Mouse (Mus musculus) c-Kit-positive CD71-negative TER-119-negative erythroid progenitor cells, embryonic 14.5 days (primary cell): ENCODE measurements at regions not wholly inside any gene's neighbourhood (a gene's known extent, or its start where the extent isn't known, plus 50 kb on each side); places are given as distances from the start of the nearest gene placed in this dataset.
A peak's percentile ranks its signal among the peaks of the same experiment; 100 is the strongest.

Source experiments
- DNase-seq: peaks from one replicate; pipeline ENCODE4 v3.0.0-alpha.2; 2013; ENCODE audit warnings: low read depth

DNA sequence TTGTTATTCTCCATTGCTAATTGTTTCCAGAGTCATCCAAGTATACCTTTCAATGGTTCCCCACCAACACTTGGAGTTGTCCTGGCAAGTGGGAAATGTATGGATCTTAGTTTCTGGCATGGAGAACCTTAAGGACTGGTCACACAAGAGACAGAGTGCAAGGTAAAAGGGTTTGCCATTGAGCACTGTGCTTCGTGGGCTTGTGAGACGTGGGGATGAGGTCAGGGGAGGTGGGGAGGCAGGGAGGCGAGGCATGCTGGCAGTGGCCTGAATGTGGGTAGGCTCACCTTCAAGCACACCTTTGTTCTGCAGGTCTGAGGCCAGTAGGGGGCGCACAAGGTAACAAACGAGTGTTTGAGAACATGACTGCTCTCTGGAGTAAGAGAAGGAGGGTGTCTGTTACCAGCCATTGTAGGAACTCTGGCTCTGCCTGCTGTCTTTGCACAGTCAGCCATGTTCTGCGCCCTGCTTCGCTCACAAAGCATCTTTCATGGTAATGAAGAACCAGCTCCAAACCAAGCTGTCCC lies 612.0 kb downstream of the Bcl11a start:
- peak; percentile 13 for DNase-seq

- DNase-seq: no peak
Observed at GRCm38 (mm10) chr11:24693926-24694325, 616.1 kb downstream of the Bcl11a start.

DNA sequence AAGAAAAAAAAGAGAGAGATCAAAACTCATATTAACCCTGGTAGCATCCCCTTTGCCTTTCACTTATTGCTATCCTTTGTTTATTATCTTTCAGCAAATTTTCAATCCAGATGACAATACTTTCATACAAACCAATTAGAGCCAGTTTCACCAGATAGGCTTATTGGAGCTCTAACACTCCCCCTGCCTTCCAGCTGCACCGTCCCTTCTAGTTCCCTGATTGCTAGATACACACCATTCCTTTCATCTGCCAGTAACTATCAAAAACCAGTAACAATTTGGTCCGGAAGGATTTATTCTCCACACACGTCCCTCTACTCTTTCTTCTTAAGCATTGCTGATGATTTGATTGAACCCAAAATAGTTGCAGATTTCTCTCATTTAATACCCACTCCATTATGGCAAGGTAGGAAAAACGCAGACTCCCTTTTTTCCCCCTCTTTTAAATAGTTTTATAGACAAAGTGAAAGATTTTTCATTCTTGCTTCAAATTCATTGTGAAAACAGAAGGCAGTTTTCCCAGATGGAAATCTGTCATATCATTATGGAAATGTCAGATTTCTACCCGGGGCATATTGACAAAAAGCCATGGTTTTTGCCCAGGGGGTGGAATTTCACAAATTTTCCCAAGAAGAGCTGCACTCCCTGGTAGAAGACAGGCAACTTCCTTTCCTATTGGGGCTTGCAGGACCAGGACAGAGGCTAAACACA lies 617.3 kb downstream of the Bcl11a start:
- no peak for DNase-seq

DNA sequence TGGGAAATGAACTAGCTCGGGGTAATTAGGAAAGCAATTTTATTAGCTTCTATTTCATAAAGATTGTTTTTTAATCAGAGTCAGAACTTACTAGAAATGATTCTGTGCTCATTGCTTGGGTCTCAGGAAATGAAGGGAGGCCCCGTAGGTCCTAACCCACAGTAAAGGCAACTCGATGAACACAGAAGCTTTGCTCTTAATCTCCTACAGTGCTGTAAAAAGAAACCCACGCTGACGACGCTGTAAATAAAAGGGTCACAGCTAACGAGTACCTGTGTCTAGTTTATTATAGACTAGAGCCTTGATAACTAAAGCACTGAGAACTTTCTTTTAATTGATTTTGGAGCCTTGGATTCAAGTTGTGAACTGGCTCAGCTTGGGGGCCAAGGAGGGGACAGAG lies 618.7 kb downstream of the Bcl11a start:
- DNase-seq: no peak

DNA sequence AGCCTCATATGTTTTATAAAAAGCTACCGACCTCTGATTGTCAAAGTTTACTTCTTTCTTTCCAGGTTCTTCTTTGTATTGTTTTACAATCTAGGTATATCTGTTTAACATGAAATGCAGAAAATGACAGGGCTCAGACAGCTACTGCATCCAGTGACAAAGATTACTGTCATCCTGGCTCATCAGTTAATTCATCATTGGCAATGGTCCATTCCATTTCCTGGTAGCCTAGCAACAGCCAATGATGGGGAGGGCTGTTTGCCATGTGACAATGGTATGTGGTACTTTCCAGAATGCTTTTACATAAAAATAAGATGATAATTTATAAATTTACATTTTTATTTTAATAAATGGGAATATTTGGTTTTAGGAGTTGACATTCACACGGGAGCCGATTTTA lies 630.9 kb downstream of the Bcl11a start:
- DNase-seq: no peak

- no peak for DNase-seq
Observed at GRCm38 (mm10) chr11:24716539-24717287, 638.9 kb downstream of the Bcl11a start.

- DNase-seq: no peak
Observed at GRCm38 (mm10) chr11:24724259-24724937, 646.5 kb downstream of the Bcl11a start.

GRCm38 (mm10) chr11:24726331-24726730 lies 648.5 kb downstream of the Bcl11a start:
- DNase-seq: no peak

DNA sequence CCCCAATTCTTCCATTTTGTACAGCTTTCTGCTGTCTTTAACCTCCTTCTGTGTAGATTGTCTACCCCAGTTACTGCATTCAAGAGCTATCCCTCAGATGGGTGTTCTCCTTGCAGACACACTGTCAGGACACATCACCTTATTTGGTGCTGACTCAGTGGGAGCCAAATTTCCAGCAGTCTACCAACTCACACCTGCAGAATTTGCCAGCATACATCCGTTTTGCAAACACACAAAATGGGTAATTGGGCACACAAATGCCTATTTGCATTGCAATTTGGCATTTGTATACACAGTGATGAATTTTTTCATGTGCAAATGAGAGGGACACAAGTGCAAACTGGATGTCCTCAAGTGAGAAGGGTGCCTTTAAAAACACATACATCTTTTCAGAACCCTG lies 649.5 kb downstream of the Bcl11a start:
- no peak for DNase-seq

GRCm38 (mm10) chr11:24731431-24731830 lies 653.6 kb downstream of the Bcl11a start:
- DNase-seq: no peak

DNA sequence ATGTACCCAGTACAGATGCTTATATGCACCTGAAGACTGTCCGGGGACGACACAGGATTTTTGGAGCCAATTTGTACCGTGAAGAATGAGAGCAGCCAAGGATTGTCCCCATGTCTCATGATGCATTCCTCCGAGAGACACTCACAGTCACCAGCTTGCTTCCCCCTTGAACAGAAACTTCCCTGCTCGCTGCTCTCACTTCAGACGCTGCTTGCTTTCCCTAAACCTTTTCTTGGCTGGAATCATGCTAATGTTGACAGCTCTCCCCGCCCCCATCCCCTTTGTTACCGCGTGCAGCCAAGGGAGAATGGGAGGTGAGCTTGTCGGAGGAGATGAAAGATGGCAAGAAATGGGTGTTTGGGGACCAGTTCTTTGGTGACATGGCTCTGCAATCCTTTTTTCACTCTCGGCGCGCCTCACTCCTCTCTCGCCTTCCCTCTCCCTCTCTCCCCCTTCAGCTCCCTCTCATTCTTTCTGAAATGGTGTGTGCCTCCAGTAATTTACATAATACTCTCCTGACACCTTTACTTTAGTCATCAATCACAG lies 661.9 kb downstream of the Bcl11a start:
- DNase-seq: no peak

DNA sequence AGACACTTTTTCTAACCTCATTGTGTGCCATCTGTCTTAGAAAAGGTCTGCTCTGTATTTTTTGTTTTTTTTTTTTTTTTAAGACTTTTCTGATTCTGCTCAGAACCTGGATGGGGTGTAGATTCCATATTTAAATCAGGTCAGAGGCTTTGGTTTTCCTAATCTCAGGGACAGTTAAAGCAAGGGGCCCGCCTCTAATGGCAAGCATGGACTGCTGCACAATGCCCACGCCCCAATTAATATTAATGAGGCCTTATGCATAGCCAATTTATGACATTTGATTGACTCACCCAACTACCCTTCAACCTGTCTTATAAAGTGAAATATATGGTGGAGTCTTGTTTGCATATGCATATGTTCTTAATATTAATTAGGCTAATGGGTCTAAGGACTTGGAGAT lies 662.6 kb downstream of the Bcl11a start:
- DNase-seq: no peak

DNA sequence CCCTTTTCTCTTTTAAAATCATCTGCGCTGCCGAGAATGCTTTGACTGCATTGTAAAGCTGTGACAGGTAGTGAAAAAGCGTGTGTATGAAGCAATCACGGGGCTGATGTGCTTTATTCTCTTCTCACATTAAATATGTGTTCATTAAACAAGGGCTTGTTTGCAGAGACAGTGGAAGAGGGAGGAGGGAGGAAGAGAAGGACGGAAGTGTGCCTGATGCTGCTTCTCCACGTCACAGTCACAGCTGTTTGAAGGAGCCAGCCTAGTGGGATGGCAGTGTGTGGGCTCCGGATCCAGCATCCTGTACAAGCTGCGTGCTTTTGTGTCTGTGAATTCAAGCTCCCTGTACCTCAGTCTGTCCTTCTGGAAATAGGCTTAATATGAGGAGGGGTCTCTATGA lies 664.7 kb downstream of the Bcl11a start:
- no peak for DNase-seq

DNA sequence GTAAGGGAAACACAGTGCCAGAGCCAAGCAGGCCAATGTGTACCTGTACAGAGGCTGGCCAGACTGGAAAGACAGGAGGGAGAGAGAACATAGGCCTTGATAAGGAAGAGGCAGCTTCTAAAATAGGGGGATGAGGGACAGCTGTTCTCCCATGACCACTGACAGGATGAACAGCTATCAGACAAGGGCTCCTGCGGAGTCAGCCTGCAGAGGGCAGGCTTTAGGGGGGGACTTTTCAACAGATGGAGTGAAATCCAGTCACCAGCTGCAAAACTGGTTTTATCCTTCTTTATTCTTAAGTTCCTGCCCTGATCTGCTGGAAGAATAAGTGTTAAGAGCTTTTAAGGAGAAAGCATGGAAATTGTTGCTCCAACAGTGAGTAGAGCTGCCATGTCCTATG lies 665.6 kb downstream of the Bcl11a start:
- no peak for DNase-seq

- no peak for DNase-seq
Observed at GRCm38 (mm10) chr11:24745841-24746240, 668.0 kb downstream of the Bcl11a start.

GRCm38 (mm10) chr11:24750144-24750779 lies 672.4 kb downstream of the Bcl11a start:
- no peak for DNase-seq

DNA sequence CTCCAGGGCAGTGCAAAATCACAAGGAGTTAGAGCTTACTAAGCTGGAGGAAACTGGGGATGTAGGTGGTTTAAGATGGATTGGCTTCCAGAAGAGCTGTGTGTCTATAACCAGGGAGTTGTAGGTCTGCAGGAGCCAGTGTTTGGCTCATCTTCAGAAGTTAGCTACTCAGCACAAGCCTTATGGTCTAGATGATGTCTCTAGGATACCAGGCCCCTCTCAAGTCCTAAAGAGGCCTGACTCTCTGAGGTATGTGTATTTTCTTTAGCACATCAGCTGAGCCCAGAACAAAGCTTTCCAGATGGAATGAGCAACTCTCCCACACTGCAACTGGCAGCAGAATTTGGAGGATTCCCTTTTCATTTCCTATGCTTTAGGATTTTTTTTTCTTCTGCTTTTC lies 680.3 kb downstream of the Bcl11a start:
- no peak for DNase-seq

DNA sequence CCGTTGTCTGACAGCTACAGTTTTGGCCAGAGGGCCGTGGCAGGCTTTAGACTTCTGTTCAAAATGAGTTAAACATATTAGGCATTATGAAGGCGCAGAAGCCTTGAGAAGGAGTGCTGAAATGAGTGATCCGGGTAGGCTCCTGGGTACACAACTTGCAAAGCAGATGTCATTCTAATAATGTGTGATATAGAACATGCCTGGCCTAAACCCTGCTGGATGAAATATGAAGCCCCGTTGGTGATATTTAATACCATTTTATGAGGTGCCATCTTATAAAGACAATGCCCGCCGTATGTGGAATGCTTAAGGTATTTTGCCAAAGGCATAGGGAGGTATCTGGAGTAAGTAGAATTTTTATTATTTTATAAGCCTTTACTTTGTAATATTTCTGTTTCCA lies 705.6 kb downstream of the Bcl11a start:
- no peak for DNase-seq

GRCm38 (mm10) chr11:24789120-24789519 lies 711.3 kb downstream of the Bcl11a start:
- no peak for DNase-seq

DNA sequence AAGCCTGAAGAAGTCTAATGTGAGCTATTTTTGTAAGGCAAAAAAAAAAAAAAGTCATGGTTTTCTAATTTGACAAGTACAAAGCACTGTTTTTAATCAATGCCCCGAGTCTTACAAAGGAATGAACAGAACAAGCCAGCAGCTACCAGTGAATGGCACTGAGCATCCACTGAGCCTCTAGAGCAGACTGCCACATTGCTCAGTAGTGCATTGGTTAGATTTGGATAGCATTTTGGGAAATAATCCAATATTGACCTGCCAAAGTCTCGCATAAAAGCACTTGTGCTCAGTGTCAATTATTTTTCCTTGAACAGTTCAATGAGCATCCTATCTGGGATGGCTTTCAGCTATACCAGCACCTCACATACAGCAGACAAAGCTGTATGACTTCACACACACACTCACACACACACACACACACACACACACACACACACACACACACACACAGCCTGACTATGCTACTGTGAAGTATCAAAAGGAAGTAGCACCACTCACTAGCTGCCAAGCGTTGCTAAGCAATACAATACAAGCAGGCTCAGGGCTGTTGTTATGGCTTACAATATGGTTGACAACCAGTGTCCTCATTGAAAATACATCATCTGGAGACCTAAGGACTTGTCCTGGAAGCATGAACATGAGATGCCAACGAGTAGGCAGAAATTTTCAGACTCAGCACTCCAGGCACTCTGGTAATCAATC lies 717.8 kb downstream of the Bcl11a start:
- no peak for DNase-seq

DNA sequence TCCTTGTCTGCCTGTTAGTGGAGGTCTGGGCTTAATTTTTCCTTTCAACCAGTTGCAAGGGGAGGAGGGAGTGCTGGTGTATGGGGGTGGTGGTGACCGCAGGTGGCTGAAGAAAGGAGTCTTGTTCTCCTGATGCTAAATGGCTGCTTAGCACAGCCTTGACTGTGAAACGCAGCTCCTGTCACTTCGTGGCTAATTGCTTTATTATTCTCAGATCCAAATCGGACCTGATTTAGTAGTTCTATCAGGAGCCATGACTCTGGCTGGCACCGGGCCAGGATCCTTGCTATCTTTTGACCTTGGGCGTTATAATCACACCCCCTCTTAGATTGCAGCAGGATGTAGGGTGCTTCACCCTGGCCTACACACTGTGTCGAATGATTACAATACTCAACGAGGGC lies 726.8 kb downstream of the Bcl11a start:
- no peak for DNase-seq
